Mouse (Mus musculus) heart, postnatal 0 days (tissue): ENCODE data around the gene Arhgef6. TPM values are rescaled to one million over a fixed set of nuclear protein-coding genes. Genes with fewer than 3 reads are reported as not detected.

Experiments used
- ATAC-seq: fragments of 200-750 bp; cut with Nextera tagmentation; 2 replicates; pipeline ENCODE4 v1.8.0; 2017; ENCODE audit warnings: low read depth, moderate number of reproducible peaks, moderate library complexity; ENCODE audit not compliant: insufficient read depth
- DNase-seq: peaks from one replicate; pipeline ENCODE4 v3.0.0-alpha.2; 2016; ENCODE audit warnings: low spot score
- H3K27ac ChIP-seq: fragments of 300-500 bp; sonication (generic); 2 replicates; pipeline ENCODE4 v1.5.1; 2014; ENCODE audit warnings: low read depth, mild to moderate bottlenecking
- H3K27me3 ChIP-seq: fragments of 300-500 bp; sonication (generic); 2 replicates; pipeline ENCODE4 v1.6.1; 2014; ENCODE audit warnings: low read length, mixed read lengths; ENCODE audit not compliant: control insufficient read depth, insufficient read depth
- H3K36me3 ChIP-seq: fragments of 300-500 bp; sonication (generic); replicated peaks from 2 replicates; pipeline ENCODE4 v1.6.1; 2014; ENCODE audit warnings: low read length, mixed read lengths; ENCODE audit not compliant: control insufficient read depth, insufficient read depth
- H3K4me1 ChIP-seq: fragments of 300-500 bp; sonication (generic); 2 replicates; pipeline ENCODE4 v1.6.1; 2014; ENCODE audit warnings: antibody characterized with exemption; ENCODE audit not compliant: control insufficient read depth, insufficient read depth
- H3K4me2 ChIP-seq: fragments of 300-500 bp; sonication (generic); 2 replicates; pipeline ENCODE4 v1.6.1; 2014; ENCODE audit warnings: low read depth, mild to moderate bottlenecking, low read length, moderate library complexity
- H3K4me3 ChIP-seq: fragments of 300-500 bp; sonication (generic); 2 replicates; pipeline ENCODE4 v1.5.1; 2014; ENCODE audit warnings: low read depth, low read length
- H3K9ac ChIP-seq: fragments of 300-500 bp; sonication (generic); replicated peaks from 2 replicates; pipeline ENCODE4 v1.6.1; 2014; ENCODE audit warnings: low read depth, low read length, mixed read lengths
- H3K9me3 ChIP-seq: fragments of 300-500 bp; sonication (generic); replicated peaks from 2 replicates; pipeline ENCODE4 v1.6.1; 2016; ENCODE audit warnings: low read length; ENCODE audit not compliant: control insufficient read depth
- CTCF ChIP-seq: IDR thresholded peaks from 2 replicates; pipeline ENCODE4 v1.5.1; 2016; ENCODE audit warnings: antibody characterized with exemption, control low read depth, low read depth
- EP300 ChIP-seq: IDR thresholded peaks from 2 replicates; pipeline ENCODE4 v1.6.1; 2016; ENCODE audit warnings: antibody characterized with exemption, low read depth
- WGBS: fragments of 180-500 bp; shearing (Covaris S2); extraction: QIAGEN DNeasy Blood & Tissue Kit; methylation state at CpG from one replicate; pipeline ENCODE4 v1.1.7; 2014; 5-methylcytosine and 5-hydroxymethylcytosine counted together
- polyA plus RNA-seq: library from polyadenylated mRNA; unstranded; fragments of >200 nt; fragmentation: Nextera tagmentation; extraction: Ambion mirVana; gene quantifications from 2 replicates; pipeline ENCODE4 v1.2.1, GENCODE M21; 2015
- total RNA-seq: library from RNA; depleted of rRNA; stranded (reverse); fragments of >200 nt; gene quantifications from 2 replicates; pipeline ENCODE4 v1.2.3, GENCODE M21; 2014; ENCODE audit warnings: low replicate concordance

The Arhgef6 gene
- total and polyA plus RNA-seq, 2 experiments from 2014 or later, result 33.6 to 69.1 TPM

DNA sequence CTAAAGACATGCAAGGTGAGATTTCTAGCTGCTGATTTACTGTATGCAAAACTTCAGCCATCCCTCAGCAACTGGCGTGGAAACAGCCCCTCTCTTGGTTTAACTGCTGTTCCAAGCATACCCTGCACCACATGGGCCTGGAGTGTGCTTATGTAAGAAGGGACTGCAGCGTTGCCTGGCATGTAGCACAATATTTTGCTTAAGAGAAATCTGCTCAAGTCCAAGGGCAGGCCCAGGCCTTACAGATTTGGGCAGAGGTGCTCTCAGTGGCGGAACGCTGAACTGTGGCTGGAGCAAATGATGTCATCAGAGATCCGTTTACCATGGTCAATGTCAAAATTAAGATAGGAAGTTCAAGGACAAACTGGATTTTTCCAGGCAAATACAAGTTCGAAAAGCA lies 13.6 kb downstream of the Arhgef6 start:
- H3K9me3 ChIP-seq, result no peaks in the 10 kb centered on the region
- peak overlapping the region; percentile 88 for H3K27ac ChIP-seq
- no peaks in the 10 kb centered on the region for H3K27me3 ChIP-seq
- peak; percentile 79 for ATAC-seq
- H3K4me1 ChIP-seq, result no peaks in the 10 kb centered on the region
- H3K4me3 ChIP-seq, result peak overlapping the region; percentile 48; the same call in 1 of the 2 replicates
- DNase-seq, result peak; percentile 69
- H3K9ac ChIP-seq, result no peak overlapping the region; the same call in 1 of the 2 replicates
- peak overlapping the region; percentile 72 for H3K4me2 ChIP-seq
- TF ChIP-seq EP300 (0 out of 2 replicates have a peak, but pooled peaks have one; percentile 6), CTCF (no peak)
- no peaks in the 10 kb centered on the region for H3K36me3 ChIP-seq
- 38% methylated on average over 6 of the region's 6 CpGs for WGBS

DNA sequence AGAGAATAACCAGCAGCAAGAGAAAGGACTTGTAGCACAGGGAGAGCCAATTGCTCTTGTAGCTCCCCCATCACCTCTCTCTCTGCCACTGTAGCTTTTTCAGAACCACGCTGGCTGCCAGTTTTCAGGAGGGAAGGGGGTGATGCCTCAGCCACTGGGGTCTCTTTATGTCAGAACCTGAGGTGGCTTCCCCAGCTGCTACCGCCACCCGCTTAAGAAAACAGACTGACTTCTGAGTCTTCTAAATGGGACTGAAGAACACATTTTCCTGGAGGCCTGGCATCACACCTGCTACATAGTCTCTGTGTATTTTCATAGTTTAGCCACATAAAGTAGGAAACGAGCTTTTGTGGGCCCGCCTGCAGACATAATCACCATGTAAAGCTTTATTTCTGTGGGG lies 26.5 kb downstream of the Arhgef6 start:
- no peaks in the 10 kb centered on the region for H3K9me3 ChIP-seq
- no peak for ATAC-seq
- WGBS, result 74% methylated on average over 5 of the region's 5 CpGs

DNA sequence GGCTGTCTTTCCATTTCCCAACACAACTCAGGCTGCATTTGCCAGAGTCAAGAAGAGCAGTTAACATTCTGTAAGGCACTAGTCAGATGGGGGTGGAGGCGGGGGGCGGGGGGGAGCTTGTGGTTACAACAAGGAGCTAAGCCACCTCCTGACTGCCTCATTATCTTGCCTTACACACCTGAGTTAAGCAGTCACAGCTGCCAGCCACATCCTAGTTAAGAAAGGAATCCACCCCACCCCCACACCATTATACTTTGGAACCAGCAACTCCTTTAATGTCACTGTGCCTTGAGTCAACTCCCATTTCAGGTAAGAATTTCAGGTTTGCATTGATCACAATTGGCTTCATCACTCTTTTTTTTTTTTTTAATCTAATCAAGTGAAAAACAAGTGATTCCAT lies 28.5 kb downstream of the Arhgef6 start:
- Histone ChIP-seq H3K4me1 (no peaks in the 10 kb centered on the region), H3K4me2 (no peak overlapping the region), H3K27me3 (no peaks in the 10 kb centered on the region), H3K9me3 (no peaks in the 10 kb centered on the region), H3K4me3 (no peak overlapping the region), H3K27ac (no peak overlapping the region), H3K36me3 (no peaks in the 10 kb centered on the region), H3K9ac (no peak overlapping the region)
- no peak for TF ChIP-seq CTCF
- TF ChIP-seq EP300, result no peak
- DNase-seq, result no peak
- 80% methylated on average over 2 of the region's 2 CpGs for WGBS
- no peak for ATAC-seq

More for the DNA sequence above, 26.5 kb downstream of the Arhgef6 start:
- Histone ChIP-seq H3K27me3 (no peaks in the 10 kb centered on the region), H3K36me3 (no peaks in the 10 kb centered on the region), H3K4me3 (no peak overlapping the region), H3K27ac (no peak overlapping the region), H3K4me2 (no peak overlapping the region), H3K9ac (no peak overlapping the region), H3K4me1 (no peaks in the 10 kb centered on the region)
- no peak for DNase-seq
- TF ChIP-seq CTCF (no peak), EP300 (no peak)

DNA sequence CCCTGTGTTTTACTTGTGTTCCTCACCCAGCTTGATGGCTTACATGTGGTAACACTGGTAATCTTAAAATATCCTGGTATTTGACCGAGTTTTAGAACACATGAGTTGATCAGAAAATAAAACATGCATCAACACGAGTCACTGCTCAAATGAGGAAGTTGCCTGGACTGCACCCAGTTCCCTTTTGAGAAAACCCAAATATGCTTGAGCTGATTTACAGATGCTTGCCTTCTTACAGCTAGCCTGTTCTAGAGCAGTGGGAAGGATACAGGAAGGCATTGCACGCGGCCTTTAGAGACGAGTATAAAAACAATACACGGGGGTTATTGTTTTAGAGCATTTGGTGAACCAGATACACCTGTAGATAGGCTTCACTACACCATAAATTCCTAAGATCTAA lies 31.8 kb downstream of the Arhgef6 start:
- DNase-seq (no peak), ATAC-seq (no peak)
- Histone ChIP-seq H3K9ac (no peak overlapping the region), H3K9me3 (no peaks in the 10 kb centered on the region), H3K27ac (no peak overlapping the region), H3K4me2 (no peak overlapping the region), H3K27me3 (no peaks in the 10 kb centered on the region), H3K4me1 (no peaks in the 10 kb centered on the region), H3K36me3 (no peaks in the 10 kb centered on the region), H3K4me3 (no peak overlapping the region)
- no peak for TF ChIP-seq CTCF
- TF ChIP-seq EP300, result no peak
- WGBS, result 62% methylated on average over 6 of the region's 6 CpGs

DNA sequence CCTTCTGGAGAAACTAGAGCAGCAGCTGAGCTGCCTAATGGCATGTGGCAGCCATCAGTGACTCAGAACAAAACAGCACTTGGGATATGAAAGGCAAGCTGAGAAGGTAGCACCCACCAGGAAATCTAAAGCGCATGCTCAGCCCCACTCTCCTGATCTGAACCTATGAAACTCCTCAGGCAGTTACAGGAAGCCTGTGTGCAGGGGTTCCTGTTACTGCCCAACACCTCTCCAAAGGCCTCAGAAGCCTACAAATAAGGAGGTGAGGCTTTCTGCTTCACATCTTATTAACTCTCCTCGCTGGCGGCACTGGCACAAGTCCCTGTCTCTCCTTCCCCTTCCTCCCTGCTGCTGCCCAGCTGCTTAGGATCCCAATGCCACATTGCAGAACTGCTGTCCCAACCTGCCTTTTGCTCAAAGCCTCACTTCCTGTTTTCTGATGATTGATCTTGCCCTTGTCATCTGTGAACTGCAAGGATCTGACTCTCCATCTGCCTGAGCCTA lies 33.7 kb downstream of the Arhgef6 start:
- H3K9me3 ChIP-seq, result no peaks in the 10 kb centered on the region
- no peaks in the 10 kb centered on the region for H3K4me1 ChIP-seq
- ATAC-seq (no peak), DNase-seq (no peak)
- H3K27ac ChIP-seq, result no peak overlapping the region; the same call in 1 of the 2 replicates
- 85% methylated on average over 3 of the region's 3 CpGs for WGBS
- no peaks in the 10 kb centered on the region for H3K27me3 ChIP-seq
- no peak for TF ChIP-seq CTCF
- no peak for TF ChIP-seq EP300
- 0 out of 2 replicates have a peak, but pooled peaks cover 7% of the 10 kb centered on the region for H3K36me3 ChIP-seq
- no peak overlapping the region for H3K4me3 ChIP-seq
- no peak overlapping the region for H3K4me2 ChIP-seq
- no peak overlapping the region for H3K9ac ChIP-seq
